Mouse (Mus musculus) forebrain, postnatal 0 days (tissue): ENCODE measurements at regions not wholly inside any gene's neighbourhood (a gene's known extent, or its start where the extent isn't known, plus 50 kb on each side); places are given as distances from the start of the nearest gene placed in this dataset.
"Not testable (repeated sequence)": the region's sequence is repeated elsewhere in the genome, so short reads cannot be mapped to it uniquely, and the experiment has no call there.

ENCODE experiments used
- ATAC-seq: fragments of 200-750 bp; cut with Nextera tagmentation; 2 replicates; pipeline ENCODE4 v1.8.0; 2017; ENCODE audit warnings: mild to moderate bottlenecking, moderate library complexity
- DNase-seq: peaks from one replicate; pipeline ENCODE4 v3.0.0-alpha.2; 2015
- H3K27ac ChIP-seq: fragments of 300-500 bp; sonication (generic); 2 replicates; pipeline ENCODE4 v1.5.1; 2014; ENCODE audit warnings: low read depth, mild to moderate bottlenecking, antibody characterized with exemption, low read length, moderate library complexity, mixed read lengths
- H3K27me3 ChIP-seq: fragments of 300-500 bp; sonication (generic); 2 replicates; pipeline ENCODE4 v1.6.1; 2014; ENCODE audit warnings: mild to moderate bottlenecking, low read length, mixed read lengths; ENCODE audit not compliant: insufficient read depth
- H3K36me3 ChIP-seq: fragments of 300-500 bp; sonication (generic); 2 replicates; pipeline ENCODE4 v1.6.1; 2014; ENCODE audit warnings: mild to moderate bottlenecking, moderate library complexity; ENCODE audit not compliant: insufficient read depth
- H3K4me1 ChIP-seq: fragments of 300-500 bp; sonication (generic); 2 replicates; pipeline ENCODE4 v1.6.1; 2014; ENCODE audit warnings: antibody characterized with exemption; ENCODE audit not compliant: insufficient read depth
- H3K4me2 ChIP-seq: fragments of 300-500 bp; sonication (generic); 2 replicates; pipeline ENCODE4 v1.6.1; 2014; ENCODE audit warnings: low read depth, mild to moderate bottlenecking, moderate library complexity
- H3K4me3 ChIP-seq: fragments of 300-500 bp; sonication (generic); 2 replicates; pipeline ENCODE4 v1.5.1; 2014; ENCODE audit warnings: low read depth, low read length, mixed read lengths
- H3K9ac ChIP-seq: fragments of 300-500 bp; sonication (generic); 2 replicates; pipeline ENCODE4 v1.6.1; 2014; ENCODE audit warnings: mild to moderate bottlenecking
- H3K9me3 ChIP-seq: fragments of 300-500 bp; sonication (generic); 2 replicates; pipeline ENCODE4 v1.6.1; 2016; ENCODE audit warnings: low read length
- CTCF ChIP-seq: sonication (generic); IDR thresholded peaks from 2 replicates; pipeline ENCODE4 v1.5.1; 2016; ENCODE audit warnings: antibody characterized with exemption, control low read depth, low read depth
- WGBS: fragments of 180-500 bp; shearing (Covaris S2); extraction: QIAGEN DNeasy Blood & Tissue Kit; methylation state at CpG from one replicate; pipeline ENCODE4 v1.1.7; 2014; 5-methylcytosine and 5-hydroxymethylcytosine counted together

DNA sequence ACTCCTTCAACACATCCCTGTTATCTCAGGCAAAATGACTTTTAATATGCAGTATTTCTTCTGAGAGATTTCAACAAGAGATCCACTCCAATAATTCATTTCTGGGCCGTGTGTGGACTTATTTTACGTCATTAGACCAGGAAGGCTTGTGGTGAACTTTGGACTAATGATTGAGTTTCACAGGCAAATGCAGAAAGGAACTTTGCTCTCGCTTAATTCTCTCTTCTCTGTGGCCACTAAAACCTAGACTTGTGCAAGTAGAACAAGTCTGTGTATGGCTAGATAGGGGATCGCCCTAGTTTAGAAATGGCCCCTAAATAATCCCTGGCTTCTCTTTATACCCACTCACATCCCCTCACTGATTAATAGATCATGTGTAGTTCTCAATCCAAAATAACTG is 50.6 kb upstream of the Ppp1r12a start:
- no peak overlapping the region for H3K4me2 ChIP-seq
- ATAC-seq (no peak), DNase-seq (no peak)
- H3K9ac ChIP-seq = no peak overlapping the region
- H3K27ac ChIP-seq = no peak overlapping the region
- 91% methylated on average over 4 of the region's 4 CpGs for WGBS
- H3K4me1 ChIP-seq = no peaks in the 10 kb centered on the region
- no peaks in the 10 kb centered on the region for H3K36me3 ChIP-seq
- no peak for TF ChIP-seq CTCF
- 0 out of 2 replicates have a peak, but pooled peaks cover 4% of the 10 kb centered on the region for H3K9me3 ChIP-seq
- no peak overlapping the region for H3K4me3 ChIP-seq
- no peaks in the 10 kb centered on the region for H3K27me3 ChIP-seq

DNA sequence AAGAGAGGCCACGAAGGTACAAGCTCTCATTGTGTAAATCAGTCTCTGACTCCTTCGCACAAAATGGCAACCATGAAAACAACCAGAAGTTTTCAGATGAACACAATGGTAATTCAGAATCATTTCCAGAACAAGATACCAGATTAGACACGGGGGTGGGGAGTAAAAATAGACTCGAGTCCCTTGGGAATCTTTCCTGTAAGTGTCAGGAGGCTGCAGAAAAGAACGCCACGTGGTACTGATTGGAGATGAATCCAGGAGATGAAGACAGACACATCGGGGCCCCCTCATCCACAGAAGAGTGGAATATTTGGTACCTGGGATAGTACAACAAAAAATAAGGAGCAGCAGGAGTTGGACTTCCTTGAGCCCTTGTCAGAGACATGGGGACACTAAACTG is 51.1 kb upstream of the Ppp1r12a start:
- H3K36me3 ChIP-seq = no peaks in the 10 kb centered on the region
- no peak overlapping the region for H3K4me2 ChIP-seq
- TF ChIP-seq CTCF = no peak
- no peaks in the 10 kb centered on the region for H3K27me3 ChIP-seq
- ATAC-seq (no peak), DNase-seq (no peak)
- H3K9me3 ChIP-seq = 0 out of 2 replicates have a peak, but pooled peaks cover 4% of the 10 kb centered on the region
- no peak overlapping the region for H3K9ac ChIP-seq
- WGBS = 81% methylated on average over 7 of the region's 7 CpGs
- no peaks in the 10 kb centered on the region for H3K4me1 ChIP-seq
- H3K4me3 ChIP-seq = no peak overlapping the region
- H3K27ac ChIP-seq = no peak overlapping the region

DNA sequence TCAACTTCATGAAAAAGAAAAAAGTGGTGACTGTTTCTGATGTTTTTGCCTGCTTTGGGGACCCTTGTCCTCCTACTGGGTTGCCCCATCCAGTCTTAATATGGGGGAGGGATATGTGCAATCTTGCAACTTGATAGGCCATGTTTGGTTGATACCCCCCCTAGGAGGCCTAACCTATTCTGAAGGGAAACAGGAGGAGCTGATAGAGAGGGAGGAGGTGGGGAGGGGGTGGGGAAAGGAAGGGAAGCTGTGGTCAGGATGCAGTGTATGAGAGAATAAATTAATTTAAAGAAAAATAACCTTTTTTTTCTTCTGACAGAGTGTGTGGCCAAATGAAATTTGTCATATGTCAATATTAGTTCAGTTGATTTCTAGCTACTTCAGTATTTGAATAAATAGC is 51.8 kb upstream of the Ppp1r12a start:
- H3K9me3 ChIP-seq = 0 out of 2 replicates have a peak, but pooled peaks cover 4% of the 10 kb centered on the region
- H3K36me3 ChIP-seq = no peaks in the 10 kb centered on the region
- no peak overlapping the region for H3K4me2 ChIP-seq
- H3K9ac ChIP-seq = no peak overlapping the region
- no peak overlapping the region for H3K27ac ChIP-seq
- TF ChIP-seq CTCF = no peak
- H3K27me3 ChIP-seq = no peaks in the 10 kb centered on the region
- DNase-seq (no peak), ATAC-seq (no peak)
- no peaks in the 10 kb centered on the region for H3K4me1 ChIP-seq
- no peak overlapping the region for H3K4me3 ChIP-seq

DNA sequence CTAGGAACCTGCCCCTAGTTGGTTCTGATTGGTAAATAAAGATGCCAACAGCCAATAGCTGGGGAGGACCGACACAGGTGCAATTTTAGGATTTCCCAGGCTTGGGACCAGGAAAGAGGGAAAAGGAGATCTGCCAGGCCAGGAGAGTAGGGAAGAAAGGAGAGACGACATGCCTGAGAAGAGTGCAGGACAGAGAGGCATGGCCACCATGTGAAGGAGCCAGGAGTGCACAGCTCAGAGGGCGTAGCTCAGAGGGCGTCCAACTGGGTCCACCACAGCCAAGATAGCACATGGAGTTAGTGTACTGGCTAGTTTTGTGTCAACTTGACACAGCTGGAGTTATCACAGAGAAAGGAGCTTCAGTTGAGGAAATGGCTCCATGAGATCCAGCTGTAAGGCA is 53.5 kb upstream of the Ppp1r12a start:
- not testable (repeated sequence) for H3K9ac ChIP-seq, H3K4me1 ChIP-seq, H3K27ac ChIP-seq, DNase-seq, H3K27me3 ChIP-seq, H3K9me3 ChIP-seq, H3K36me3 ChIP-seq, ATAC-seq, H3K4me3 ChIP-seq, H3K4me2 ChIP-seq
- 82% methylated on average over 4 of the region's 4 CpGs for WGBS

DNA sequence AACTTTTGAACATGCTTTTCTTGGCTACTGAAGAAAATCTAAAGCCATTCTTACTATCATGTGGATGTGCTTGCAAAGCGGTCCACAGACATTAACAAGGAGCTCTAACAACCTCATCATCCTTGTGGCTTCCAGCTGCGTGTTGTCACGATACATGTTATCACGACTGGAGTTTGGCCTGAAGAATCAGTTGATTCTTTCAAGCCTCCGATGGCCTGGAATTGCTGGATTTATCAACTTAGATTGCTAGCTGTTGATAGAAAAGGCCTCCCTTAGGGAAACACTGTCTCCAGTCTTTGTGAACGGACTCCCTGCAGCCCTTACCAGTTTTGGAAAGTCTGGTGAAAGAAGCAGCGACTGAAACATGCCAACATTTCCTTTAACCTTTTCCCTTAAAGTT is 60.5 kb upstream of the Ppp1r12a start:
- no peak overlapping the region for H3K4me3 ChIP-seq
- H3K4me1 ChIP-seq = no peaks in the 10 kb centered on the region
- no peak for TF ChIP-seq CTCF
- WGBS = 80% methylated on average over 7 of the region's 7 CpGs
- H3K27ac ChIP-seq = no peak overlapping the region
- DNase-seq (no peak), ATAC-seq (no peak)
- H3K4me2 ChIP-seq = no peak overlapping the region
- H3K36me3 ChIP-seq = no peaks in the 10 kb centered on the region
- H3K9ac ChIP-seq = no peak overlapping the region
- no peaks in the 10 kb centered on the region for H3K9me3 ChIP-seq
- H3K27me3 ChIP-seq = no peaks in the 10 kb centered on the region

DNA sequence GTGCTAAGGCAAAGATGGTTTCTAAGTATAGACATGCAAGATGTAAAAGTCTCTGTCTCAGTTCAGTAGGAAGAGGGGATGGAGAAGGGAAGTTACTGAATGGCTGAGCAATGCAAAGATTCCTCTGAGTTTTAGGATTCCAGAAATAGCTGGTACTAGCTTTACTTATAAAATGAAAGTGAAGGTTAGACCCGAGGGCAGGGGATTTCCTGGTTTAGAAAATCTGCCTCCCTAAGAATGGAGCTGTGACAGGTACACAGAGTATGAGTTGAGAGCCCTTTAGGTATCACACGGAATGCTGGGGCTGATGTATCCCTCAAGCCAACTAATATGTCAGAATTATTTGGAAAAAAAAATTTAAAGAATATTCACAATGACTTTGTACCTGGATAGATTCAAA is 69.0 kb upstream of the Ppp1r12a start:
- no peak overlapping the region for H3K9ac ChIP-seq
- 70% methylated on average over 2 of the region's 2 CpGs for WGBS
- TF ChIP-seq CTCF = no peak

DNA sequence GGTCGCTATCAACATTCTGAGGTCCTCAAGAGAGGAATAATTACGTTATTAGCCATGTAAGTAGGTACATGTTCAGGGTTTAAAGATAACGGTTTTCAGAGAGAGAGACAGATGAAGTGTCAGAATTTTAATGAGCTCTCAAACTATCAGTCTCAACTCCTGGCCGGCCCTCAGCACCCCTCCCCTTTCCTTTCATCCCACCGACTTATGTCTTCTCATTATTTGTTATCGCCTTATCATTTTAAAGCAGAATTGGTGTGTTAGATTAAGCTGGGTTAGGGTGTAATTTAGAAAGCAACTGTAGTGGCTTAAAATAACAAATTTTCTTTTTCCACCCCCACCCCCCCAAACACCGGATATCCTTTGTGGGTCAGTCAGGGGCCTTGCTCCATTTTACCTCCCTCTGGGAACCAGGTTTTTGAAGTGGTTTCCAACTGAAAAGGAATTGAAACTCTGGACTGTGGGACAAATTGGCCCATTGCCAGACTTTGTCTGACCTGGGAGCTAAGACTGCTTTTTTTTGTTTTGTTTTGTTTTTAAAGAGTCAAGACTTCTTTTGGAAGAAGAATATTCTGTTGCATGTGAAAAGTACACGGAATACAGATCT is 72.5 kb upstream of the Ppp1r12a start:
- Histone ChIP-seq H3K4me2 (0 out of 2 replicates have a peak overlapping the region, but pooled peaks have one; percentile 8), H3K9me3 (no peaks in the 10 kb centered on the region), H3K4me1 (peaks cover 4% of the 10 kb centered on the region; the same call in 1 of the 2 replicates), H3K36me3 (no peaks in the 10 kb centered on the region), H3K4me3 (no peak overlapping the region), H3K9ac (no peak overlapping the region), H3K27ac (peak overlapping the region; percentile 30; the same call in 1 of the 2 replicates), H3K27me3 (no peaks in the 10 kb centered on the region)
- WGBS = 23% methylated on average over 8 of the region's 8 CpGs
- peak; percentile 41 for DNase-seq
- peak; percentile 12; the same call in 1 of the 2 replicates for ATAC-seq
- no peak for TF ChIP-seq CTCF

More for the DNA sequence above, 69.0 kb upstream of the Ppp1r12a start:
- DNase-seq (no peak), ATAC-seq (no peak)
- no peak overlapping the region for H3K4me3 ChIP-seq
- H3K36me3 ChIP-seq = no peaks in the 10 kb centered on the region
- H3K27ac ChIP-seq = no peak overlapping the region
- no peak overlapping the region for H3K4me2 ChIP-seq
- no peaks in the 10 kb centered on the region for H3K27me3 ChIP-seq
- H3K9me3 ChIP-seq = no peaks in the 10 kb centered on the region
- peaks cover 4% of the 10 kb centered on the region; the same call in 1 of the 2 replicates for H3K4me1 ChIP-seq
